Mouse (Mus musculus) myocyte (in vitro differentiated cells): ENCODE results near the gene Tgm6. TPM values are rescaled to one million over a fixed set of nuclear protein-coding genes. Genes with fewer than 3 reads are reported as not detected.

ENCODE experiments used
- H3K27me3 ChIP-seq: one replicate; pipeline ENCODE4 v1.6.1; 2011; ENCODE audit not compliant: control insufficient read depth, insufficient read depth, insufficient read length
- H3K36me3 ChIP-seq: one replicate; pipeline ENCODE4 v1.6.1; 2011; ENCODE audit not compliant: control insufficient read depth, insufficient read depth
- H3K4me2 ChIP-seq: one replicate; pipeline ENCODE4 v1.6.1; 2011; ENCODE audit warnings: low read depth, control low read depth
- H3K4me3 ChIP-seq: one replicate; pipeline ENCODE4 v1.5.1; 2011; ENCODE audit warnings: mild to moderate bottlenecking, control low read depth, moderate library complexity
- H3K79me2 ChIP-seq: one replicate; pipeline ENCODE4 v1.6.1; 2011; ENCODE audit not compliant: control insufficient read depth, insufficient read depth
- H3ac ChIP-seq: one replicate; pipeline ENCODE4 v1.6.1; 2011; ENCODE audit not compliant: control insufficient read depth, insufficient read length
- CEBPB ChIP-seq: IDR thresholded peaks from 2 replicates; pipeline ENCODE4 v1.6.1; 2011; ENCODE audit warnings: mild to moderate bottlenecking, moderate library complexity; ENCODE audit not compliant: poor library complexity, insufficient read depth, severe bottlenecking
- E2F4 ChIP-seq: IDR thresholded peaks from one replicate; pipeline ENCODE4 v1.6.1; 2011; ENCODE audit warnings: mild to moderate bottlenecking, control low read depth, moderate library complexity; ENCODE audit not compliant: insufficient read depth
- MAX ChIP-seq: IDR thresholded peaks from one replicate; pipeline ENCODE4 v1.6.1; 2011; ENCODE audit warnings: low read depth, mild to moderate bottlenecking, control low read depth
- MYOD1 ChIP-seq, 3 experiments: IDR thresholded peaks; one replicate each; pipeline ENCODE4 v1.6.1; 2011; ENCODE audit warnings: control low read depth in 2 of 3, low read depth in 2 of 3, mild to moderate bottlenecking in 2 of 3, moderate library complexity in 1 of 3; ENCODE audit not compliant: insufficient read length in 2 of 3, control insufficient read depth in 1 of 3
- MYOG ChIP-seq, 3 experiments: IDR thresholded peaks; one replicate each; pipeline ENCODE4 v1.6.1; 2011; ENCODE audit warnings: control low read depth in 2 of 3, low read depth in 2 of 3, mild to moderate bottlenecking in 2 of 3; ENCODE audit not compliant: insufficient read length in 2 of 3, control insufficient read depth in 1 of 3, insufficient read depth in 1 of 3
- POLR2A ChIP-seq: IDR thresholded peaks from one replicate; pipeline ENCODE4 v1.6.1; 2011; ENCODE audit warnings: low read depth, mild to moderate bottlenecking, control low read depth, moderate library complexity; ENCODE audit not compliant: insufficient read length
- POLR2AphosphoS2 ChIP-seq: IDR thresholded peaks from one replicate; pipeline ENCODE4 v1.6.1; 2011; ENCODE audit warnings: low read depth, control low read depth; ENCODE audit not compliant: insufficient read length
- REST ChIP-seq: IDR thresholded peaks from one replicate; pipeline ENCODE4 v1.6.1; 2011; ENCODE audit warnings: mild to moderate bottlenecking, control low read depth, moderate library complexity; ENCODE audit not compliant: insufficient read depth, insufficient read length
- SRF ChIP-seq: IDR thresholded peaks from one replicate; pipeline ENCODE4 v1.6.1; 2011; ENCODE audit warnings: low read depth; ENCODE audit not compliant: control insufficient read depth, insufficient read length
- TCF12 ChIP-seq: IDR thresholded peaks from one replicate; pipeline ENCODE4 v1.6.1; 2011; ENCODE audit warnings: mild to moderate bottlenecking, control low read depth; ENCODE audit not compliant: poor library complexity, insufficient read depth, severe bottlenecking
- TCF3 ChIP-seq: IDR thresholded peaks from one replicate; pipeline ENCODE4 v1.6.1; 2011; ENCODE audit warnings: low read depth, control low read depth; ENCODE audit not compliant: insufficient read length
- USF1 ChIP-seq: IDR thresholded peaks from one replicate; pipeline ENCODE4 v1.6.1; 2011; ENCODE audit warnings: low read depth, mild to moderate bottlenecking, control low read depth, moderate library complexity
- polyA plus RNA-seq: library from polyadenylated mRNA; unstranded; fragments of >200 nt; fragmentation: generic; extraction: Trizol; gene quantifications from one replicate; pipeline ENCODE4 v1.2.1, GENCODE M21; 2012; ENCODE audit warnings: missing spikeins

Tgm6 gene
- not detected for polyA plus RNA-seq

DNA sequence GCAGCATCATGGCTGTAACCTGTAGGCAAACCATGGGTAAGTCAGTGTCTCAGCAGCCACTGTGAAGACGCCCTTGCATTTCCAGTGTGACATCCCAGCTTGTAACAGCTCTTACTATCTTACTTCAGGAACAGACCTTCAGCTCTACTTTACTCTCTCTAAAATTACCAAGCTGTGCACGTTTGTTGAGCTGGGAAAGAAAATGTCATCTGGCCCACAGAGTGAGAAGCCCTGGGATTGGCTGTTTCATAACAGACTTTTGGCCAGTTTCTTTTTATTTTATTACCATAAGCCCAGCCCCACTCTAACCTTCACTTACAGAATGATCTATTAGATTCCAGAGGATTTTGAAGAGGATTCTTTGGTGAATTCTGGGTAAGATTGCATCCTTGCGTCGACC lies at the start of gene Tgm6:
Tgm6 (plus strand) TSS at position 301 of the 400 bp plus-strand sequence.
- H3K27me3 ChIP-seq, result no peaks in the 10 kb centered on the region
- H3K4me3 ChIP-seq, result no peak within 1 kb of the TSS
- H3K79me2 ChIP-seq, result no peaks in the 10 kb centered on the region
- TF ChIP-seq TCF3 (no peak), MYOG (IDR thresholded peaks at IDR 0.05; ENCODE audit: control insufficient read depth in 1 of 3, insufficient read depth in 1 of 3, insufficient read length in 2 of 3, low read depth in 2 of 3) (no peak), MYOD1 (IDR thresholded peaks at IDR 0.05; ENCODE audit: control insufficient read depth in 1 of 3, insufficient read length in 2 of 3, low read depth in 2 of 3) (no peak)
- no peak within 1 kb of the TSS for H3K4me2 ChIP-seq
- H3ac ChIP-seq, result no peak within 1 kb of the TSS
- no peaks in the 10 kb centered on the region for H3K36me3 ChIP-seq

DNA sequence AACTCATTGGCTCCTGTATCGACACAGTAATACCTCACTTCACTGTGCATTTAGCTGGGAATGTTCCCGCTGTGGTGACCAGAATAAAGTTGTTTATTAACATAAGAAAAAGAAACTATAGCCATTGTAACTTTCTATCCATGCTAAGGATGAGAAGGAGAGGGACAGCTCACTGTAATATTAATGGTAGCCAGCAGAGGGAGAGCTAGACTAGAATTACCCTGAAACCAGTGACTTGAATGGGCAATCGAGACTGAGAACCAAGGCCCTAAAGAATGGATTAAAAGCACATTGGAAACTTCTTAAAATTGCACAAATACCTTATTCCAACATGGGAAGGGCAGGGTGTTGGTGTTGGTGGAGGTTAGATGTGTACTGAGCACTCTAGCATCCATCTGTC lies 44.0 kb upstream of the Tgm6 start:
- Histone ChIP-seq H3K79me2 (no peaks in the 10 kb centered on the region), H3K4me2 (no peak overlapping the region), H3K4me3 (no peak overlapping the region), H3K27me3 (no peaks in the 10 kb centered on the region), H3ac (no peak overlapping the region), H3K36me3 (no peaks in the 10 kb centered on the region)
- TF ChIP-seq POLR2AphosphoS2 (no peak), POLR2A (no peak), TCF12 (no peak), E2F4 (no peak), TCF3 (no peak), MYOD1 (IDR thresholded peaks at IDR 0.05; ENCODE audit: control insufficient read depth in 1 of 3, insufficient read length in 2 of 3, low read depth in 2 of 3) (no peak), MYOG (IDR thresholded peaks at IDR 0.05; ENCODE audit: control insufficient read depth in 1 of 3, insufficient read depth in 1 of 3, insufficient read length in 2 of 3, low read depth in 2 of 3) (no peak), MAX (no peak)

DNA sequence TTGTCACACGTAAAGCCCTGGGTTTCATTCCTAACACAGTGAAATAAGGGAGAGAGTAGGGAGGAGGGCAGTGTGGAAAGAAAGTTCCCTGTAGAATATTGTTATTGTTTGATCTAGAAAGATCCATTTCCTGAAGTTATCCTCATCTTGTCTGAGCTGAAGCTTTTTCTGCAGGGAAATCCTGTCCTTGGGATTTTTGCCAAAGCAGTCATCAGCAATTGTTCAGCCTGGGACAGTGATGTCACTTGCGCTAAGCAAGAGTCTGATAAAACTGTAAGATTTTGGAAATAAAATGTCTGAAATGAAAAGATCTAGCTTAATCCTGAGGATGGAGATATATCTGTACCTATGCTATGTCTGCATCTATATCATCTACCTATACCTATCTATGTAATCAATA lies 41.8 kb upstream of the Tgm6 start:
- Histone ChIP-seq H3K4me3 (no peak overlapping the region), H3K79me2 (no peaks in the 10 kb centered on the region), H3K27me3 (no peaks in the 10 kb centered on the region), H3ac (no peak overlapping the region), H3K36me3 (no peaks in the 10 kb centered on the region), H3K4me2 (no peak overlapping the region)
- TF ChIP-seq POLR2A (no peak), SRF (no peak)

GRCm38 (mm10) chr2:130112804-130113203 lies 588 bp downstream of the Tgm6 start:
- Histone ChIP-seq H3K36me3 (no peaks in the 10 kb centered on the region), H3K27me3 (no peaks in the 10 kb centered on the region), H3ac (no peak overlapping the region), H3K79me2 (no peaks in the 10 kb centered on the region), H3K4me2 (no peak overlapping the region), H3K4me3 (no peak overlapping the region)
- TF ChIP-seq E2F4, result no peak

DNA sequence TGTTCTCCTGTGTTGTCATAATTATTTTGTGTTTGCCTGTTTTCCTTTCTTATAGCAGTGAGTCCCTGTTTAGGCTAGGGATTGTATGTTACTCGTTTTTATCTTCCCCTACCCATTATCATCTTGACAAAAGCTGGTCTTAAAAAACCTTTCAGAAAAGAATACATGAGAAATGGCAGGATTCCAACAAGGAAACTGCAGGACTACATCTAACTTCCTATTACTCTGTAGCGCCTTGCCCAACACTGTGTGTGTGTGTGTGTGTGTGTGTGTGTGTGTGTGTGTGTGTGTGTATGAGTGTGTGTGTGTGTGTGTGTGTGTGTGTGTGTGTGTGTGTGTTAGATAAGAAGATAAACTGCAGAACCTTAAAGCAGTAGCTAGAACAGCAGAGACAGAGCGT lies 1.2 kb downstream of the Tgm6 start:
- no peaks in the 10 kb centered on the region for H3K27me3 ChIP-seq
- no peak overlapping the region for H3ac ChIP-seq
- H3K79me2 ChIP-seq, result no peaks in the 10 kb centered on the region
- no peak overlapping the region for H3K4me2 ChIP-seq
- no peaks in the 10 kb centered on the region for H3K36me3 ChIP-seq
- no peak overlapping the region for H3K4me3 ChIP-seq
- no peak for TF ChIP-seq TCF3
- no peak for TF ChIP-seq SRF

GRCm38 (mm10) chr2:130118649-130119048 lies 6.4 kb downstream of the Tgm6 start:
- Histone ChIP-seq H3K36me3 (no peaks in the 10 kb centered on the region), H3K4me3 (no peak overlapping the region), H3K79me2 (no peaks in the 10 kb centered on the region), H3K27me3 (no peaks in the 10 kb centered on the region), H3K4me2 (no peak overlapping the region), H3ac (no peak overlapping the region)
- TF ChIP-seq CEBPB, result no peak
- TF ChIP-seq REST, result no peak
- no peak for TF ChIP-seq E2F4
- TF ChIP-seq POLR2A, result no peak
- no peak for TF ChIP-seq POLR2AphosphoS2
- no peak for TF ChIP-seq USF1
- no peak for TF ChIP-seq MYOG (IDR thresholded peaks at IDR 0.05; ENCODE audit: control insufficient read depth in 1 of 3, insufficient read depth in 1 of 3, insufficient read length in 2 of 3, low read depth in 2 of 3)
- TF ChIP-seq SRF, result no peak
- TF ChIP-seq TCF3, result no peak
- TF ChIP-seq MAX, result no peak
